Mouse (Mus musculus): Measurements from ENCODE around the gene Gm9573. TPM values are rescaled to one million over a fixed set of nuclear protein-coding genes. Genes with fewer than 3 reads are reported as not detected.

The Gm9573 gene
- polyA plus RNA-seq, 1 experiment: not detected

DNA sequence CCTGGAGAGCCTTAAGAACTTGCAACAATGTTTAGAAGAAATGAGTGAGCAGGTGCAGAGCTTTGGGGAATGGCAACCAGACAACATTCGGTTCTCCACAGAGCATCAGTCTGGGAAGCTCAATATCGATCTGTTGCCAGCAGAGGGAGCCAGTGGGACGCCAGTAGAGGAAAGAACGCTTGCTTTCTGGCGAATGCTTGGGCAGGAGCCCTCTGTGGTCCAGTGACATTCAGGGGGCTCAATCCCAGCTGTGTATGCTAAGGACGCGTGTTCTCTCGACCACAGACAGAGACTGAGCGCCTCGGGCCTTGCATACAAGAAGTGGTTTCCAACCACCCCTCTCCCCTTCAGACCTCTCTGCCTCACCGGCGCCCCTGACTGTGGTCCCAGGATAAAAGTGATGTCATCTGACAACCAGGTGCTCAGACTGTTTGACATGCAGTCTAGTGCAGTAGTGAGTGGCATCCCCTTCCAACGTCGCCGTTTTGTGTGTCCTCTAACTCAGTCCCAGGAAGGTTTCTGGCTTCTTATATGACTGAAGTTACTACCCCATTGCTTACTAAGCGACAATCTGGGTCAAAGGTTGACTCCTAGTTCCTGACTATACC is 42.0 kb downstream of the Gm9573 start:
- Histone ChIP-seq H3K4me3 (ENCODE audit: insufficient read depth, low read length) (no peak overlapping the region), H3K27ac (ENCODE audit: insufficient read depth, low read depth, low read length) (no peak overlapping the region), H3K4me1 (ENCODE audit: control insufficient read depth, insufficient read depth, low read length) (no peaks in the 10 kb centered on the region)
- TF ChIP-seq CTCF (IDR thresholded peaks at IDR 0.05; ENCODE audit: low read depth, low read length): peak; percentile 47; the same call in 1 of the 2 replicates
- no peak for TF ChIP-seq POLR2A (IDR thresholded peaks at IDR 0.05; ENCODE audit: borderline replicate concordance, low read depth, low read length)

DNA sequence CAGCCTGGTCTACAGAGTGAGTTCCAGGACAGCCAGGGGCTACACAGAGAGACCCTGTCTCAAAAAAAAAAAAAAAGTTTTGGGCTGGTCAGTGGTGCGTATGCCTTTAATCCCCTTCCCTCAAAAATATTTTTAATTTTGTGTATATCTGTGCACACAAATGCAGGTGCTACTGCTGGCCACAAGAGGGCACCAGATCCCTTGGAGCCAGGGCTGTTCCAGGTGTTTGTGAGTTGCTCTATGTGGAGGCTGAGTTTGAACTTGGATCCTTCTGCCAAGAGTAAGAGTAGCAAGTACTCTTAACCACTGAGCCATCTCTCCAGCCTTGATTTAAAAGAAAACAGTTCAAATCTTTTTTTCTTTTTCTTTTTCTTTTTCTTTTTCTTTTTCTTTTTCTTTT is 43.5 kb downstream of the Gm9573 start:
- no peak overlapping the region for H3K4me3 ChIP-seq (ENCODE audit: insufficient read depth, low read length)
- H3K27ac ChIP-seq (ENCODE audit: insufficient read depth, low read depth, low read length): no peak overlapping the region
- TF ChIP-seq CTCF (IDR thresholded peaks at IDR 0.05; ENCODE audit: low read depth, low read length): peak; percentile 69
- no peak for TF ChIP-seq POLR2A (IDR thresholded peaks at IDR 0.05; ENCODE audit: borderline replicate concordance, low read depth, low read length)
- H3K4me1 ChIP-seq (ENCODE audit: control insufficient read depth, insufficient read depth, low read length): no peaks in the 10 kb centered on the region

DNA sequence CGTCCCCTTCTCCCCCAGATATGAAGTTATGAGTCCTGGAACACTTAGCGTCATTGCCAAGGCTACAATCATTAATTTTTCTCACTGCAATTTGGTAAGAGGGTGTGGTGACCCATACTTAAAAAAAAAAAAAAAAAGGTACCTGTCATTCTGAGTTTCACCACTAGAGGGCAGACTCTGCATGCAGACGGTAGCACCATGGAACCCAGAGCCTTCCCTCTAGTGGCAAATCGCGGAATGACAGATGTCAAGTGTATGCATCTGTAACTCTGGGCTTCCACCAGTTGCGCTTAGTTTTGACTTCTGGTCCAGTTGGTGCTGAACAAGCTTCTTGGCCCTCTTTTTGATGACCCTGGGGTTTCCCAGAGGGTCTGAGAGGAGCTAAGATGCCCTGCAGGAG is 48.2 kb downstream of the Gm9573 start:
- Histone ChIP-seq H3K27ac (ENCODE audit: insufficient read depth, low read depth, low read length) (no peak overlapping the region), H3K4me1 (ENCODE audit: control insufficient read depth, insufficient read depth, low read length) (no peaks in the 10 kb centered on the region), H3K4me3 (ENCODE audit: insufficient read depth, low read length) (no peak overlapping the region)
- no peak for TF ChIP-seq POLR2A (IDR thresholded peaks at IDR 0.05; ENCODE audit: borderline replicate concordance, low read depth, low read length)
- peak; percentile 99 for TF ChIP-seq CTCF (IDR thresholded peaks at IDR 0.05; ENCODE audit: low read depth, low read length)

DNA sequence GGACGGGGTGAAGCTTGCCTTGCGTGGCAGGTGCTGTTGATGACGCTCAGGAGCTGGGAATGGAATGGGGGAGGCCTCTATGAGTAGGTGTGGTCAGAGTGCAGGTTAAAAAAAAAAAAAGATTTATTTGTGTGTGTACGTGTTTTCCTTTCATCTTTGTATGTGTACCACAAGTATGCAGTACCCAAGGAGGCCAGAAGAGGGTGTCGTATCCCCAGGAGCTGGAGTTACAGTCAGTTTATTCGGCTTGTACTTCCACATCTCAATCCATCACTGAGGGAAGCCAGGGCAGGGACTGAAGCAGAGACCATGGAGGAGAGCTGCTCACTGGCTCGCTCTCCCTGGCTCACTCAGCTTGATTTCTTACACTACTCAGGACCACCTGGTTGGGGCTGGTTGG is 55.0 kb downstream of the Gm9573 start:
- TF ChIP-seq CTCF (IDR thresholded peaks at IDR 0.05; ENCODE audit: low read depth, low read length) (no peak), POLR2A (IDR thresholded peaks at IDR 0.05; ENCODE audit: borderline replicate concordance, low read depth, low read length) (no peak)
- H3K4me3 ChIP-seq (ENCODE audit: insufficient read depth, low read length): no peak overlapping the region
- H3K27ac ChIP-seq (ENCODE audit: insufficient read depth, low read depth, low read length): no peak overlapping the region
- H3K4me1 ChIP-seq (ENCODE audit: control insufficient read depth, insufficient read depth, low read length): no peaks in the 10 kb centered on the region

DNA sequence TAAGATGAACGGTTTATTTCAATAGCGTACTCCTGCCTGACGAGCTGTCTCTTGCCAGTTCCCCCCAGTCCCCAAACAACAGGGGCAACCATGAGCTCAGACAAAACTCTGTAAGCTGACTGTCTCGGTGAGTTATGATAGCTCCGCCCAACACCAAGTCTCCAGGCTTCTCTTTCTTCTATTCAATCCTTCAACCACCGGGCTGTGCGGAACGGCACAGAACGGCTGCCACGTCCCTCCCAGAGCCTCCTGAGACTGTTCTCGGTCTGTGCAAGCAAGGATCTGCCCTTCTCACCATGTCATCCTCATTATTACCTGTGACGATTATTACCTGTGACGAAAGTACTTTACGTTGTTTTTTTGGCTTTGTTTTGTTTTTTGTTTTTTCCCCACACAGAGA is 55.6 kb downstream of the Gm9573 start:
- H3K27ac ChIP-seq (ENCODE audit: insufficient read depth, low read depth, low read length): no peak overlapping the region
- H3K4me1 ChIP-seq (ENCODE audit: control insufficient read depth, insufficient read depth, low read length): no peaks in the 10 kb centered on the region
- no peak for TF ChIP-seq CTCF (IDR thresholded peaks at IDR 0.05; ENCODE audit: low read depth, low read length)
- TF ChIP-seq POLR2A (IDR thresholded peaks at IDR 0.05; ENCODE audit: borderline replicate concordance, low read depth, low read length): no peak
- no peak overlapping the region for H3K4me3 ChIP-seq (ENCODE audit: insufficient read depth, low read length)

DNA sequence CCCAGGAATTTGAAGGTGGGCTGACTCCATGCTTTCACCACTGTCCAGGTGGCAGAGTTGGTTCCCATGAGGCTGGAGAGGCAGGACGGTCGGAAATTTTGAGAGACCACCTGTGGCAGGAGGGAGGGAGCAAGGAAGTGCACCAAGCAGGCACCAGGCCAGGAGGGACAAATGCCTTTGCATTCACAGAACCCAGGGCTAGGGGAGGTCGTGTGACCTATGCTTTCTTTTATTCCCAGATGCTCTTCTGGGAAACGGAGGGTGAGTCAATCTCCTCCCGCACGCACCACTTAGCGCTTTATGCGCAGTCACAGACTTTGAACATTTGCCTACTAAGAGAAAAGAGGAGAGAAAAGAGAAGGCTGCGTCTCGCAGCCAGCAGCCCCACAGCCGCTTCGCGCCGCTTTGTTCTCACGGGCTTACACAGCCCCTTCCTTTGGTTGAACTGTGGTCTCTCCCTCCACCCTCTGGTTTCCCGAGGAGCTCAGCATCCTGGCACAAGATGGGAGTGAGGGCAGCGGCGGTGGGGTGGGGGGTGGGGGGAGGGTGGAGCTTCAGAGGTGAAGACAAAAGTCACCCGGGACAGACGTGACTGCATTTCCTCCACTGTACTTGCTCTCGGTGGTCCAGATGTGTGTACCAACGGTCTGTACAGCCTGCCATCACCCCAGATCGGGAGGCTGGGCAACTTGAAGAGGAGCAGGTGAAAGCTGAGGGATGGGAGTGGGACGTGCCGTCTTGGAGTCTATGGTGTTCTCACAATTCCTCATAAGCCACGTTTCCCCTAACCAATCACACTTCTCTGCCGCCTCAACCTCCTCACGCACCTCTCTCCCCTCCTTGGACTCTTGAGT is 57.1 kb downstream of the Gm9573 start:
- TF ChIP-seq CTCF (IDR thresholded peaks at IDR 0.05; ENCODE audit: low read depth, low read length) (no peak), POLR2A (IDR thresholded peaks at IDR 0.05; ENCODE audit: borderline replicate concordance, low read depth, low read length) (no peak)
- H3K4me3 ChIP-seq (ENCODE audit: insufficient read depth, low read length): no peak overlapping the region
- no peak overlapping the region for H3K27ac ChIP-seq (ENCODE audit: insufficient read depth, low read depth, low read length)
- no peaks in the 10 kb centered on the region for H3K4me1 ChIP-seq (ENCODE audit: control insufficient read depth, insufficient read depth, low read length)

Other genes starting within 250 kb of the Gm9573 start
- gene H2-Q4, start 247.0 kb downstream of the Gm9573 start, polyA plus RNA-seq (2012; ENCODE audit: insufficient read depth, insufficient read length, missing spikeins): 87.8 and 102 TPM in 2 replicates
- 3.0 and 3.4 TPM in 2 replicates for gene H2-Q6, start 201.8 kb downstream of the Gm9573 start, polyA plus RNA-seq (2012; ENCODE audit: insufficient read depth, insufficient read length, missing spikeins)
- gene H2-Q7, start 187.5 kb downstream of the Gm9573 start, polyA plus RNA-seq (2012; ENCODE audit: insufficient read depth, insufficient read length, missing spikeins): 15.8 and 18.3 TPM in 2 replicates
- 5.8 TPM in 2 replicates for gene H2-Q10, start 156.5 kb downstream of the Gm9573 start, polyA plus RNA-seq (2012; ENCODE audit: insufficient read depth, insufficient read length, missing spikeins)
- gene Pou5f1, start 120.6 kb downstream of the Gm9573 start, polyA plus RNA-seq (2012; ENCODE audit: insufficient read depth, insufficient read length, missing spikeins): not detected in 2 replicates
- 19.5 and 22.6 TPM in 2 replicates for gene Tcf19, start 109.8 kb downstream of the Gm9573 start, polyA plus RNA-seq (2012; ENCODE audit: insufficient read depth, insufficient read length, missing spikeins)
- 9.8 and 12.6 TPM in 2 replicates for gene Cchcr1, start 109.5 kb downstream of the Gm9573 start, polyA plus RNA-seq (2012; ENCODE audit: insufficient read depth, insufficient read length, missing spikeins)
- gene Psors1c2, start 93.4 kb downstream of the Gm9573 start, polyA plus RNA-seq (2012; ENCODE audit: insufficient read depth, insufficient read length, missing spikeins): not detected in 2 replicates
- 0.27 and 0.40 TPM in 2 replicates for gene Cdsn, start 74.5 kb downstream of the Gm9573 start, polyA plus RNA-seq (2012; ENCODE audit: insufficient read depth, insufficient read length, missing spikeins)
- gene 2300002M23Rik, start 59.2 kb downstream of the Gm9573 start, polyA plus RNA-seq (2012; ENCODE audit: insufficient read depth, insufficient read length, missing spikeins): not detected in 2 replicates
- gene Sfta2, start 25.1 kb downstream of the Gm9573 start, polyA plus RNA-seq (2012; ENCODE audit: insufficient read depth, insufficient read length, missing spikeins): not detected in 2 replicates
- gene Mucl3, start 17.1 kb upstream of the Gm9573 start, polyA plus RNA-seq (2012; ENCODE audit: insufficient read depth, insufficient read length, missing spikeins): not detected in 2 replicates
- 10.2 and 12.1 TPM in 2 replicates for gene Vars2, start 41.0 kb upstream of the Gm9573 start, polyA plus RNA-seq (2012; ENCODE audit: insufficient read depth, insufficient read length, missing spikeins)
- gene Gtf2h4, start 47.1 kb upstream of the Gm9573 start, polyA plus RNA-seq (2012; ENCODE audit: insufficient read depth, insufficient read length, missing spikeins): 12.2 and 15.8 TPM in 2 replicates
- 0.60 and 0.63 TPM in 2 replicates for gene Ddr1, start 78.0 kb upstream of the Gm9573 start, polyA plus RNA-seq (2012; ENCODE audit: insufficient read depth, insufficient read length, missing spikeins)
- 40.6 and 46.7 TPM in 2 replicates for gene Ier3, start 195.0 kb upstream of the Gm9573 start, polyA plus RNA-seq (2012; ENCODE audit: insufficient read depth, insufficient read length, missing spikeins)
- gene Flot1, start 196.6 kb upstream of the Gm9573 start, polyA plus RNA-seq (2012; ENCODE audit: insufficient read depth, insufficient read length, missing spikeins): 52.7 and 69.3 TPM in 2 replicates
- 481 and 519 TPM in 2 replicates for gene Tubb5, start 211.7 kb upstream of the Gm9573 start, polyA plus RNA-seq (2012; ENCODE audit: insufficient read depth, insufficient read length, missing spikeins)
- 16.1 and 17.7 TPM in 2 replicates for gene Mdc1, start 214.9 kb upstream of the Gm9573 start, polyA plus RNA-seq (2012; ENCODE audit: insufficient read depth, insufficient read length, missing spikeins)
- 31.7 and 33.1 TPM in 2 replicates for gene Nrm, start 234.7 kb upstream of the Gm9573 start, polyA plus RNA-seq (2012; ENCODE audit: insufficient read depth, insufficient read length, missing spikeins)
- 202 and 205 TPM in 2 replicates for gene Ppp1r18, start 239.0 kb upstream of the Gm9573 start, polyA plus RNA-seq (2012; ENCODE audit: insufficient read depth, insufficient read length, missing spikeins)